9 mouse cellular contexts compared by ENCODE assay signal in genomic region chr6:100671401-100671800, GRCm38 (mm10). TPM values are rescaled to one million over a fixed set of nuclear protein-coding genes. Genes with fewer than 3 reads are reported as not detected.
DNase-seq lines count a peak whose midpoint lies in the region; ATAC-seq and TF ChIP-seq lines count a peak whose summit lies in the region.
"Had no signal": no experiment of that assay in that cellular context is flagged by ENCODE, and none has a peak within 500 bp of the region (broad histone marks: within the 10 kb centered on the region; RNA-seq: fewer than 3 reads in every experiment).

No protein-coding gene starts in this region.

- no peak overlapping the region for H3K9ac ChIP-seq in neural tube, embryonic 11.5 days (ENCODE audit: low read length)
- no peak overlapping the region for H3K9ac ChIP-seq in liver, embryonic 12.5 days
- H3K9ac ChIP-seq in stomach, postnatal 0 days (ENCODE audit: low read length), result no peak overlapping the region

- H3K9me3 ChIP-seq in neural tube, embryonic 11.5 days (ENCODE audit: control insufficient read depth, low read length), result no peaks in the 10 kb centered on the region
- H3K9me3 ChIP-seq in liver, embryonic 12.5 days (replicated peaks), result no peaks in the 10 kb centered on the region
- no peaks in the 10 kb centered on the region for H3K9me3 ChIP-seq in stomach, postnatal 0 days (ENCODE audit: control insufficient read depth, low read length)

- no peaks in the 10 kb centered on the region for H3K27me3 ChIP-seq in neural tube, embryonic 11.5 days (ENCODE audit: control insufficient read depth, insufficient read depth, low read length)
- no peaks in the 10 kb centered on the region for H3K27me3 ChIP-seq in liver, embryonic 12.5 days (replicated peaks)
- no peaks in the 10 kb centered on the region for H3K27me3 ChIP-seq in stomach, postnatal 0 days (ENCODE audit: control insufficient read depth, insufficient read depth, low read length)

- peak overlapping the region; percentile 88 for H3K4me3 ChIP-seq in neural tube, embryonic 11.5 days (ENCODE audit: low read depth, low read length)
- H3K4me3 ChIP-seq in liver, embryonic 12.5 days, result peak overlapping the region; percentile 94
- H3K4me3 ChIP-seq in stomach, postnatal 0 days (ENCODE audit: low read depth, low read length), result peak overlapping the region; percentile 90

- TF ChIP-seq EP300 in stomach, postnatal 0 days (optimal IDR thresholded peaks at IDR 0.05), result no peak

- H3K36me3 ChIP-seq in neural tube, embryonic 11.5 days (ENCODE audit: control insufficient read depth, insufficient read depth, low read length), result no peaks in the 10 kb centered on the region
- H3K36me3 ChIP-seq in liver, embryonic 12.5 days, result no peaks in the 10 kb centered on the region; the same call in 1 of the 2 replicates
- no peaks in the 10 kb centered on the region for H3K36me3 ChIP-seq in stomach, postnatal 0 days (ENCODE audit: control insufficient read depth, insufficient read depth, low read length)

- no peak for TF ChIP-seq CTCF in stomach, postnatal 0 days (IDR thresholded peaks at IDR 0.05; ENCODE audit: low read depth)

- no peak overlapping the region for H3K27ac ChIP-seq in neural tube, embryonic 11.5 days (ENCODE audit: low read depth, low read length)
- no peak overlapping the region for H3K27ac ChIP-seq in liver, embryonic 12.5 days
- no peak overlapping the region for H3K27ac ChIP-seq in stomach, postnatal 0 days (replicated peaks)

- no peak for ATAC-seq in cerebellum, adult (ENCODE audit: insufficient number of reproducible peaks, low FRiP score, low TSS enrichment)
- ATAC-seq in neural tube, embryonic 11.5 days (ENCODE audit: insufficient read depth, low FRiP score, low TSS enrichment), result no peak
- no peak for ATAC-seq in liver, embryonic 12.5 days
- no peak for ATAC-seq in stomach, postnatal 0 days (ENCODE audit: low FRiP score, low TSS enrichment)

- DNase-seq in cerebellum, adult 9-10 months, result peak; percentile 25
- DNase-seq in neural tube, embryonic 11.5 days (ENCODE audit: low spot score), result no peak
- DNase-seq in neural tube, embryonic 10.5 days (ENCODE audit: extremely low spot score, low spot score), result no peak
- no peak for DNase-seq in stomach, postnatal 0 days (ENCODE audit: low spot score)
- no peak for DNase-seq in adrenal gland, adult 18-20 months (ENCODE audit: low spot score in 2 of 2)
- DNase-seq in embryo, embryonic 9.5 days (ENCODE audit: extremely low spot score), result no peak

- H3K4me1 ChIP-seq in neural tube, embryonic 11.5 days (ENCODE audit: control insufficient read depth, insufficient read depth, low read length), result peaks cover 3% of the 10 kb centered on the region; the same call in 1 of the 2 replicates
- peaks cover 22% of the 10 kb centered on the region for H3K4me1 ChIP-seq in liver, embryonic 12.5 days
- 0 out of 2 replicates have a peak, but pooled peaks cover 2% of the 10 kb centered on the region for H3K4me1 ChIP-seq in stomach, postnatal 0 days (replicated peaks; ENCODE audit: control insufficient read depth, insufficient read depth)

- 12% methylated on average over 7 of the region's 7 CpGs for WGBS in neural tube, embryonic 11.5 days
- 8% methylated on average over 7 of the region's 7 CpGs for WGBS in liver, embryonic 12.5 days (ENCODE audit: insufficient replicate concordance)
- 6% methylated on average over 7 of the region's 7 CpGs for WGBS in stomach, postnatal 0 days

- H3K4me2 ChIP-seq in neural tube, embryonic 11.5 days (ENCODE audit: low read depth), result peak overlapping the region; percentile 31
- H3K4me2 ChIP-seq in liver, embryonic 12.5 days, result peak overlapping the region; percentile 91
- peak overlapping the region; percentile 93 for H3K4me2 ChIP-seq in stomach, postnatal 0 days (replicated peaks; ENCODE audit: low read depth)

RNA-seq across cellular contexts. Expression of gene Shq1, which starts 0.4 kb away (rescaled TPM):
- 16.1 and 17.0 TPM in 2 replicates for polyA plus RNA-seq in neural tube, embryonic 11.5 days (2014; fragmentation: Nextera tagmentation; extraction: Ambion mirVana)
- polyA plus RNA-seq in liver, embryonic 12.5 days (2016; fragmentation: Nextera tagmentation; extraction: Ambion mirVana), result 18.5 and 18.9 TPM in 2 replicates
- 7.1 and 7.7 TPM in 2 replicates for polyA plus RNA-seq in stomach, postnatal 0 days (2015; fragmentation: Nextera tagmentation; extraction: Ambion mirVana)
- total RNA-seq in adrenal gland, adult 18-20 months (2021), result 10 to 100 TPM in 1 of 2 experiments, 1 to 10 TPM in 1; 9.0 to 10.6 TPM

RNA-seq across cellular contexts. Expression of gene Gxylt2, which starts 33.1 kb away (rescaled TPM):
- polyA plus RNA-seq in neural tube, embryonic 11.5 days (2014; fragmentation: Nextera tagmentation; extraction: Ambion mirVana), result 3.0 and 5.0 TPM in 2 replicates
- polyA plus RNA-seq in liver, embryonic 12.5 days (2016; fragmentation: Nextera tagmentation; extraction: Ambion mirVana), result 0.37 and 0.39 TPM in 2 replicates
- 0.89 and 0.90 TPM in 2 replicates for polyA plus RNA-seq in stomach, postnatal 0 days (2015; fragmentation: Nextera tagmentation; extraction: Ambion mirVana)
- under 1 TPM; 0.30 to 0.80 TPM for total RNA-seq in adrenal gland, adult 18-20 months (2021)
- polyA plus RNA-seq: liver, adult 2 months had no signal

Comparison
In these comparisons a context has a peak if more than half of its experiments do, and no peak if none do; other contexts are left out.
1. H3K4me2 ChIP-seq: peak in every context shown above with its lines; median percentile 93 in stomach, postnatal 0 days; 91 in liver, embryonic 12.5 days; 31 in neural tube, embryonic 11.5 days.